Mouse (Mus musculus) CH12.LX (cell line): Measurements from ENCODE around the gene Slc9b1. TPM values are rescaled to one million over a fixed set of nuclear protein-coding genes. Genes with fewer than 3 reads are reported as not detected.

Experiments used
- DNase-seq: peaks from one replicate; pipeline ENCODE4 v3.0.0-alpha.2; 2013; ENCODE audit errors: extremely low read depth
- H3K27ac ChIP-seq: 2 replicates; pipeline ENCODE4 v1.5.1; 2012; ENCODE audit warnings: low read depth, mild to moderate bottlenecking, control low read depth, moderate library complexity; ENCODE audit not compliant: insufficient read depth
- H3K27me3 ChIP-seq: replicated peaks from 2 replicates; pipeline ENCODE3; 2012; ENCODE audit warnings: inconsistent platforms
- H3K36me3 ChIP-seq, 2 experiments: replicated peaks in 1 of 2; 2 replicates each; pipeline versions ENCODE3 to v1.6.1; 2012; ENCODE audit warnings: inconsistent platforms in 1 of 2, low read length in 1 of 2, mild to moderate bottlenecking in 1 of 2, mixed read lengths in 1 of 2, moderate library complexity in 1 of 2; ENCODE audit not compliant: control insufficient read depth in 1 of 2, insufficient read depth in 1 of 2
- H3K4me1 ChIP-seq, 2 experiments: 2 replicates each; pipeline ENCODE4 v1.6.1; 2012; ENCODE audit warnings: inconsistent platforms in 1 of 2, moderate library complexity in 1 of 2; ENCODE audit not compliant: insufficient read depth in 2 of 2, control insufficient read depth in 1 of 2
- H3K4me2 ChIP-seq: 2 replicates; pipeline ENCODE4 v1.6.1; 2012; ENCODE audit warnings: low read depth, mild to moderate bottlenecking, control low read depth; ENCODE audit not compliant: poor library complexity, insufficient read depth, severe bottlenecking
- H3K4me3 ChIP-seq, 3 experiments: fragments of 150-350 bp in 1 of 3; sonication (generic) in 1 of 3; replicated peaks in 1 of 3; 2 replicates each; pipeline versions ENCODE3 to v1.5.1; 2011 to 2012; ENCODE audit warnings: low read depth in 2 of 3, low read length in 2 of 3, mild to moderate bottlenecking in 2 of 3, moderate library complexity in 2 of 3, control low read depth in 1 of 3, improper control_type of control experiment in 1 of 3, inconsistent platforms in 1 of 3, mixed read lengths in 1 of 3; ENCODE audit not compliant: poor library complexity in 1 of 3
- H3K79me2 ChIP-seq: replicated peaks from 2 replicates; pipeline ENCODE4 v1.6.1; 2012; ENCODE audit warnings: mild to moderate bottlenecking, moderate library complexity; ENCODE audit not compliant: control insufficient read depth, poor library complexity, insufficient read depth, severe bottlenecking; ENCODE audit errors: extremely low read depth
- H3K9ac ChIP-seq: 2 replicates; pipeline ENCODE4 v1.6.1; 2012; ENCODE audit warnings: low read depth, mild to moderate bottlenecking, control low read depth, moderate library complexity; ENCODE audit not compliant: insufficient read depth
- H3K9me3 ChIP-seq: replicated peaks from 2 replicates; pipeline ENCODE3; 2012; ENCODE audit warnings: low read length, inconsistent platforms, mixed read lengths
- BHLHE40 ChIP-seq: IDR thresholded peaks from 2 replicates; pipeline ENCODE4 v1.6.1; 2011; ENCODE audit warnings: mild to moderate bottlenecking, low read depth, low read length, improper control_type of control experiment
- CTCF ChIP-seq, 2 experiments: IDR thresholded peaks in 1 of 2; conservative IDR thresholded peaks in 1 of 2; 2 replicates each; pipeline ENCODE4 v1.5.1; 2011 to 2012; ENCODE audit warnings: low read depth in 2 of 2, low read length in 2 of 2, improper control_type of control experiment in 1 of 2, inconsistent platforms in 1 of 2, mild to moderate bottlenecking in 1 of 2, moderate library complexity in 1 of 2
- E2F4 ChIP-seq: IDR thresholded peaks from 2 replicates; pipeline ENCODE4 v1.6.1; 2011; ENCODE audit warnings: low read depth, low read length, improper control_type of control experiment; ENCODE audit not compliant: insufficient replicate concordance
- EP300 ChIP-seq: IDR thresholded peaks from 2 replicates; pipeline ENCODE4 v1.6.1; 2011; ENCODE audit warnings: low read length, improper control_type of control experiment
- GABPA ChIP-seq: IDR thresholded peaks from 2 replicates; pipeline ENCODE4 v1.6.1; 2012; ENCODE audit warnings: low read depth, low read length, improper control_type of control experiment, inconsistent platforms; ENCODE audit not compliant: insufficient replicate concordance
- JUN ChIP-seq: IDR thresholded peaks from 2 replicates; pipeline ENCODE4 v1.6.1; 2011; ENCODE audit warnings: low read depth, mild to moderate bottlenecking, low read length, improper control_type of control experiment, moderate library complexity; ENCODE audit not compliant: insufficient read depth
- KAT2A ChIP-seq: IDR thresholded peaks from 2 replicates; pipeline ENCODE4 v1.6.1; 2012; ENCODE audit warnings: low read length, improper control_type of control experiment, inconsistent platforms; ENCODE audit not compliant: insufficient replicate concordance
- MEF2A ChIP-seq: IDR thresholded peaks from 2 replicates; pipeline ENCODE4 v1.6.1; 2014; ENCODE audit warnings: low read depth, mild to moderate bottlenecking, inconsistent platforms, low read length, improper control_type of control experiment, borderline replicate concordance
- MXI1 ChIP-seq: IDR thresholded peaks from 2 replicates; pipeline ENCODE4 v1.6.1; 2011; ENCODE audit warnings: mild to moderate bottlenecking, low read depth, low read length, improper control_type of control experiment
- NRF1 ChIP-seq: IDR thresholded peaks from 2 replicates; pipeline ENCODE4 v1.6.1; 2014; ENCODE audit warnings: low read depth, mild to moderate bottlenecking, inconsistent platforms, low read length, improper control_type of control experiment, moderate library complexity
- PAX5 ChIP-seq: IDR thresholded peaks from 2 replicates; pipeline ENCODE4 v1.6.1; 2012; ENCODE audit warnings: low read length, inconsistent platforms, mixed read lengths
- RAD21 ChIP-seq: IDR thresholded peaks from 2 replicates; pipeline ENCODE4 v1.6.1; 2011; ENCODE audit warnings: low read depth, mild to moderate bottlenecking, low read length, improper control_type of control experiment, moderate library complexity
- SMC3 ChIP-seq: IDR thresholded peaks from 2 replicates; pipeline ENCODE4 v1.6.1; 2011; ENCODE audit warnings: low read depth, low read length, improper control_type of control experiment
- UBTF ChIP-seq: IDR thresholded peaks from 2 replicates; pipeline ENCODE4 v1.6.1; 2012; ENCODE audit warnings: low read depth, mild to moderate bottlenecking, inconsistent platforms, low read length, improper control_type of control experiment, moderate library complexity
- USF1 ChIP-seq: IDR thresholded peaks from 2 replicates; pipeline ENCODE4 v1.6.1; 2014; ENCODE audit warnings: low read depth, mild to moderate bottlenecking, inconsistent platforms, low read length, improper control_type of control experiment
- ZKSCAN1 ChIP-seq: IDR thresholded peaks from 2 replicates; pipeline ENCODE4 v1.6.1; 2012; ENCODE audit warnings: low read depth, inconsistent platforms, low read length, improper control_type of control experiment, borderline replicate concordance
- ZMIZ1 ChIP-seq: IDR thresholded peaks from 2 replicates; pipeline ENCODE4 v1.6.1; 2012; ENCODE audit warnings: low read depth, mild to moderate bottlenecking, inconsistent platforms, low read length, improper control_type of control experiment
- ZNF384 ChIP-seq: IDR thresholded peaks from 2 replicates; pipeline ENCODE4 v1.6.1; 2012; ENCODE audit warnings: low read depth, low read length, improper control_type of control experiment, inconsistent platforms
- dilution Hi-C: fragments of 300-500 bp; cut with MboI; formaldehyde crosslinking; loops from 2 replicates; pipeline ENCODE4 v1.14.3; 2020; ENCODE audit warnings: low sequenced_read_pairs; ENCODE audit not compliant: extremely low pct_unique_long_range_greater_than_20kb, extremely low pct_ligation_motif_present
- in situ Hi-C: fragments of 300-500 bp; cut with MboI; formaldehyde crosslinking; loops from 3 replicates; pipeline ENCODE4 v1.14.3; 2019; ENCODE audit warnings: low sequenced_read_pairs, low pct_ligation_motif_present, low pct_unique_long_range_greater_than_20kb, mixed read lengths
- polyA plus RNA-seq: library from polyadenylated mRNA; unstranded; fragments of >175 nt; gene quantifications from 2 replicates; pipeline ENCODE4 v1.2.1, GENCODE M21; 2012; ENCODE audit warnings: low read depth; ENCODE audit not compliant: insufficient read length
- total RNA-seq, 2 experiments: library from RNA; depleted of rRNA; stranded (reverse); fragments of 300-350 nt in 1 of 2; fragments of >200 nt in 1 of 2; gene quantifications; 2 replicates each; pipeline ENCODE4 v1.2.3; 2012 to 2014

Gene Slc9b1
- total and polyA plus RNA-seq, 3 experiments = 1.9 to 3.1 (median 2.7) TPM

DNA sequence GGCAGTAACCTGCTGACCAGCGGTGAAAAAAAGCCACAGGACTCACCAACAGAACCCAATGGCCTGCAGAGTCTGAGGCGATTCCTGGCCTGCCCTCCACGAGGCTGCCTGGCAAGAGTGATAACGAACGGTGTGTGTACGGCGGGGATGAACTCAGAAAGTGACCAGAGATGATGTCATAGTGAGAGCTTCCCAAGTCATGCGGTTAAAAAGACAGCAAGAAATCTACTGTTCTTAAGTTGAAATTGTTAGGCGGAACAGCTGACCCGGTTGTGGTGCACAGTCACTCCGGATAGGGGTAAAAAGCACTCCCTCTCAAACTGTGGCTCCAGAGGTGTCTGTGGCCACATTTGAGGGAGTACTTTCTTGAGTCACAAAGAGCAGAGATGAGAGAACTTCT lies 29.5 kb upstream of the Slc9b1 start (continued):
- TF ChIP-seq ZKSCAN1 = no peak
- no peak for TF ChIP-seq MEF2A
- no peak for TF ChIP-seq MXI1
- TF ChIP-seq CTCF (conservative IDR thresholded peaks at IDR 0.05 in 1 of 2, IDR thresholded peaks at IDR 0.05 in 1 of 2; ENCODE audit: low read depth in 2 of 2, low read length in 2 of 2) = no peak
- TF ChIP-seq JUN = peak; percentile 69; the same call in 1 of the 2 replicates
- TF ChIP-seq GABPA = no peak
- peak; percentile 60 for TF ChIP-seq EP300
- TF ChIP-seq PAX5 = no peak

DNA sequence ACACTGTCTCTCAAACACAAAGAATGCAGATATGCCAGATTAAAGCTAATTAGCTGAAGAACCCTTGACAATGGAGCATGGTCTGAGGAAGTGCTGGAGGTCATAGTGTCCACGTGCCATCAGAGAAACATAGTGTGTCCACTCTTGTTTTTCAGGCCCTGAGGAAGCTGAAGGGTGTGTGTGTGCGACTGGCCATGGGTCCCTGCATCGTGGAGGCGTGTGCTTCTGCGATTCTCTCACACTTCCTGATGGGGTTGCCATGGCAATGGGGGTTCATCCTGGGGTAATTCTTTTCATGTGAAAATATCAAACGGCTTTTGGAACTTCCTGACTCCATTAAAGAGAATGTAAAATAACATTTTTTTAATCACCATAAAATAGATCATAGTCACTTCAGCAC lies 23.5 kb upstream of the Slc9b1 start:
- TF ChIP-seq BHLHE40 (no peak), UBTF (no peak), NRF1 (no peak), E2F4 (no peak), USF1 (no peak), ZMIZ1 (no peak)
- Histone ChIP-seq H3K4me1 (no peaks in the 10 kb centered on the region), H3K27me3 (no peaks in the 10 kb centered on the region), H3K27ac (no peak overlapping the region), H3K4me2 (no peak overlapping the region), H3K79me2 (no peaks in the 10 kb centered on the region), H3K9ac (no peak overlapping the region), H3K4me3 (no peak overlapping the region), H3K9me3 (no peaks in the 10 kb centered on the region), H3K36me3 (peaks cover 0 to 3% of the 10 kb centered on the region in 2 experiments)
- in situ Hi-C loops (no loop called here), dilution Hi-C loops (no loop called here)
- no peak for DNase-seq

DNA sequence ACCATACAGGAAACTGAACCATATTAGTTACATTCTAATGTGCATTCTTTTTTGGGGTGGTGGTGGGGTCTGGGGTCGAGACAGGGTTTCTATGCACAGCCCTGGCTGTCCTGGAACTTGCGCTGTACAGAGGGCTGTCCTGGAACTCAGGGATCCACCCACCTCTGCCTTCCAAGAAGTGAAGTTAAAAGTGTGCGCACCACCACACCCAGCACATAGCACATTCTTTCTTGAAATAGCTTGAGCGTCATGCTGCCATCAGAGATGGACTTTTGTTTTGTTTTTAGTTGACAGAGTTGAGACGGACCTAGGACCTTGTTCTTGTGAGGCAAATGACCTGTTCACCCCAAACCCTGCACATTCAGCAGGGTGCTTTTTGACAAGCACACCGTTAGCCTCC lies 20.7 kb upstream of the Slc9b1 start:
- no peaks in the 10 kb centered on the region for H3K4me1 ChIP-seq
- no peak overlapping the region for H3K4me3 ChIP-seq
- H3K27ac ChIP-seq = no peak overlapping the region
- in situ Hi-C loops = loop anchor here (5.0 kb wide), 1 partner anchor 35 kb away; no protein-coding TSS in a partner anchor
- H3K4me2 ChIP-seq = no peak overlapping the region
- dilution Hi-C loops = no loop called here
- no peaks in the 10 kb centered on the region for H3K79me2 ChIP-seq
- no peaks in the 10 kb centered on the region for H3K36me3 ChIP-seq
- no peak overlapping the region for H3K9ac ChIP-seq
- no peaks in the 10 kb centered on the region for H3K27me3 ChIP-seq
- TF ChIP-seq KAT2A (no peak), CTCF (conservative IDR thresholded peaks at IDR 0.05 in 1 of 2, IDR thresholded peaks at IDR 0.05 in 1 of 2; ENCODE audit: low read depth in 2 of 2, low read length in 2 of 2) (no peak), NRF1 (no peak), ZNF384 (no peak), RAD21 (no peak), USF1 (no peak), SMC3 (no peak)
- TF ChIP-seq, all 38 proteins: peak for 0
- DNase-seq = no peak
- no peaks in the 10 kb centered on the region for H3K9me3 ChIP-seq
